Mouse (Mus musculus): ENCODE data around the gene Frmd5. TPM values are rescaled to one million over a fixed set of nuclear protein-coding genes. Genes with fewer than 3 reads are reported as not detected.
A peak's percentile ranks its signal among the peaks of the same experiment; 100 is the strongest.

Gene Frmd5
- polyA plus RNA-seq, 1 experiment from 2014 or later: 2.5 TPM

DNA sequence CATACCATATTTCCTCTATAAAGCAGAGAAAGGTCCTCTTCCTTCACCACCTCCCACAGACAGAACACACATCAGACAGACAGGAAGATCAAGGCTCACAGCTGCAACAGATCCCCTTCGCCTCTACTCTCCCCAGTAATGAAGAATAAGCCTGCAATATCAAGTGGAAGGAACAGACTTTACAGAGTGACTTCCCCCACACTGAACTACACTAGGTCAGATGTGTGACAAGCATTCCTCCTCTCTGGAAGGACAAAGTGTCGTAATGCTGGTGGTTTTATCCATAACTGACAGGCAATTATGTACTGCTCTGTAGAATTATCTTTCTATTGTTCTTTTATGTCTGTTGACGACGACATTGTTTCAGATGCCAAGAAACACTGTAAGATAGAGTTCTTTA lies 93.3 kb downstream of the Frmd5 start:
- 83% methylated on average over 4 of the region's 4 CpGs for WGBS
- Histone ChIP-seq H3K9me3 (no peaks in the 10 kb centered on the region), H3K4me2 (replicated peaks) (no peak overlapping the region), H3K27me3 (replicated peaks) (no peaks in the 10 kb centered on the region), H3K9ac (no peak overlapping the region), H3K4me3 (replicated peaks) (no peak overlapping the region), H3K27ac (no peak overlapping the region), H3K4me1 (replicated peaks) (peaks cover 4% of the 10 kb centered on the region; the same call in 1 of the 2 replicates), H3K36me3 (no peaks in the 10 kb centered on the region)
- ATAC-seq: no peak

DNA sequence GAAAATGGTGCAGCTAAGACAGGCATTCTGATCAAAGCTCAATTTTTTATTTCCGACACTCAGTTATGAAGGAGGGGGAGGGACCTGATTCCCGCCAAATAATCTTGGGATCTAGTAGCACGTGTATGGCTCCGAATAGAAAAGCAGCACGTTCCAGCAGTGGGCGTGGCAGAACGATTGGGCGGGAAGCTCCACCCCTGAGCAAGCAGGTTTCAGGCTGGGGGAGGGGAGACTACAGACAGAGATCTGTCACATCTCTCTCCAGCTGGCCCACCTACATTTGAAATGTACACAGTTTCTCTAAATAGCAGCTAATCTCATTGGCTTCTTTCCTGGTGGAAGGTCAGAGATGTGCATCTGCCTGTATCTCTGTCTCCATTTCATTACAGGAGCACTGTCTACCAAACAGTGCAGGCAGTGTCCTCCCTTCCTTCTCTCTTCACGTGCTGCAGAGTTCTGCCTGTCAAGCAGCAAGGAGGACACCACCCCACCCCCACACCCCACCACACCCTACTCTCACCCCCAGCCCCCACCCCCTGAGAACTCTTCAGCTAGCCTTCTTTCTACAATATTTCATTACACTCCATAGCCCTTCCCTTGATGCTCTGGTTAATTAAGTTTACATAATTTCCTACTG lies 95.0 kb downstream of the Frmd5 start:
- H3K36me3 ChIP-seq: no peaks in the 10 kb centered on the region
- H3K9ac ChIP-seq: no peak overlapping the region
- peaks cover 4% of the 10 kb centered on the region; the same call in 1 of the 2 replicates for H3K4me1 ChIP-seq (replicated peaks)
- H3K4me2 ChIP-seq (replicated peaks): peak overlapping the region; percentile 19; the same call in 1 of the 2 replicates
- H3K27ac ChIP-seq: no peak overlapping the region
- no peaks in the 10 kb centered on the region for H3K9me3 ChIP-seq
- WGBS: 11% methylated on average over 9 of the region's 9 CpGs
- H3K27me3 ChIP-seq (replicated peaks): no peaks in the 10 kb centered on the region
- no peak overlapping the region for H3K4me3 ChIP-seq (replicated peaks)
- peak; percentile 78 for ATAC-seq

DNA sequence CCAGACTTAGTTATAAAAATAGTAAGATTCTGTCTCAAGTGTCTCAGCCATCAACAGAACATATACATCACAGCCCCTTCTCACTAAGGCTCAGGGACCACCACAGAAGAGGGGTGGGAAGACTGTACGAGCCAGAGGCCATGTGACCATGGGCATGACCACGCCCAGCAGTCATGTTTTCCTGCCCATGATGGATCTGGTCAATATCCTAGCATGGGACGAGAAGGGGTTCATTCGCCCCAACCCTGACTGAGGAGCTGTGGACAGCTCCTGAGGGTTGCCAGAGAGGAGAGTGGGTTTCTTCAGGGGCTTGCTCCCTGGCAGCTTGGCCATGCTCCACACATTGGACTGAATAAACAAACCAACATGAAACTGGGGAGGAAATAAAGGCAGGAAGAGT lies 97.8 kb downstream of the Frmd5 start:
- Histone ChIP-seq H3K4me1 (replicated peaks) (peaks cover 4% of the 10 kb centered on the region; the same call in 1 of the 2 replicates), H3K4me3 (replicated peaks) (no peak overlapping the region), H3K27me3 (replicated peaks) (no peaks in the 10 kb centered on the region), H3K27ac (no peak overlapping the region), H3K36me3 (no peaks in the 10 kb centered on the region), H3K4me2 (replicated peaks) (no peak overlapping the region), H3K9me3 (no peaks in the 10 kb centered on the region), H3K9ac (no peak overlapping the region)
- 77% methylated on average over 4 of the region's 4 CpGs for WGBS
- no peak for ATAC-seq

DNA sequence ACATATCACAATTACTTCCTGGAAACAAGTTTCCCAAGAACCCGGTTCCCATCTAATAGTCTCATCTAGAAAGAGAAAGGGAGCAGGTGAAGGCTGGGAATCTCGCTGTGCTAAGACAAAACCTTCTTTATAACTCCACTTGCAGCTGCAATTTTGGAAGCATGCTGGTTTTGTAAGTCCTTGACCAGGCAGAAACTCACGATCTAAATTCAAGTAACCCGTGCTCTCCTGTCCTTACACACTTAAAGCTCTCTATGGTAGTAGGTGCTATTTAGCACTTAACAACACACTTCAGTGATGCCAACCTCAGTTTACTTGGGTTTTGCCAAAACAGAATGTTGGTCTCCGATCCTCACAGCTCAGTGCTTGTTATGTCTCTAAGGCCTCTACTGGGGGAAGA lies 99.4 kb downstream of the Frmd5 start:
- WGBS: 83% methylated on average over 5 of the region's 5 CpGs
- ATAC-seq: no peak
- no peak overlapping the region for H3K4me2 ChIP-seq (replicated peaks)
- no peak overlapping the region for H3K4me3 ChIP-seq (replicated peaks)
- H3K27ac ChIP-seq: no peak overlapping the region
- no peaks in the 10 kb centered on the region for H3K36me3 ChIP-seq
- no peak overlapping the region for H3K9ac ChIP-seq
- no peaks in the 10 kb centered on the region for H3K27me3 ChIP-seq (replicated peaks)
- H3K4me1 ChIP-seq (replicated peaks): peaks cover 4% of the 10 kb centered on the region; the same call in 1 of the 2 replicates
- H3K9me3 ChIP-seq: no peaks in the 10 kb centered on the region

DNA sequence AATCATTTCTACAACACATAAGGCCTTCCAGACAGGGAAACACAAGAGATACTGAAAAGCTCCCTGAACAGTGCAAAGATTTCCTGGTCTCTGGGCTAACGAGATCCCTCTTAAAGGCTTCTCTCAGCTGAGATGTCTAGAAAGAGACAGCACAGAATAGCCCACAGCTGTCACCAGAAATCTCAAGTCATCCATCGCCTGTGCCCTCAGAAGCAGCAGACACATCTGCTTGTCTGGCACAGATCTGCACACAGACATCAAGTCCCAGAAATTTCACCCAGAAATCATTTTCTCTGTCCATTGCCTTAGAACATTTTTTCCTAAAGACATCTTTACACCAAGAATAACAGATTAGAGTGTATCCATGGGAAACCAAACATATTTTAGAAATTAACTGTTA lies 101.1 kb downstream of the Frmd5 start:
- Histone ChIP-seq H3K27me3 (replicated peaks) (no peaks in the 10 kb centered on the region), H3K4me2 (replicated peaks) (no peak overlapping the region), H3K9me3 (no peaks in the 10 kb centered on the region), H3K4me3 (replicated peaks) (no peak overlapping the region), H3K9ac (no peak overlapping the region), H3K4me1 (replicated peaks) (no peaks in the 10 kb centered on the region), H3K27ac (no peak overlapping the region), H3K36me3 (no peaks in the 10 kb centered on the region)
- no peak for ATAC-seq
- WGBS: 60% methylated on average over 2 of the region's 2 CpGs

DNA sequence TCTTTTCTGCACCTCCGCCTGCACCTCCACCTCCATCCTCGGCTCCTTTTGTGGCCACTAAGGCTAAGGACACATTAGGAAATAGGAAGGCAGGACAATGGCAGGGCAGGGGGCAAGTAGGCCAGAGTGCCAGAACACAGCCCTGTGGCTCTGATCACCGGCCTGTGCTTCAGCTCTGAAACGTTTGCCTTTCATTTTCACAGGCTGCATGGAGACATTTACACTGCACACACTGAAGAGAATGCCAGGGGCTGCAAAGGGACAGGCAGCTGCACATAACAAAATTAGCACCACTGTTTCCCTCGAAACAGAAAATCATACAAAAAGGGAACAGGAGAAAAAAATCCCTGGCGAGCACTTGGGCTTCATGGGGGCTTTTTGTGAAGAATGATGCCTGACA lies 107.6 kb downstream of the Frmd5 start:
- H3K9ac ChIP-seq: no peak overlapping the region
- H3K27ac ChIP-seq: no peak overlapping the region
- ATAC-seq: no peak
- no peaks in the 10 kb centered on the region for H3K36me3 ChIP-seq
- H3K4me3 ChIP-seq (replicated peaks): no peak overlapping the region
- 56% methylated on average over 6 of the region's 6 CpGs for WGBS
- no peak overlapping the region for H3K4me2 ChIP-seq (replicated peaks)
- no peaks in the 10 kb centered on the region for H3K9me3 ChIP-seq
- H3K4me1 ChIP-seq (replicated peaks): no peaks in the 10 kb centered on the region
- no peaks in the 10 kb centered on the region for H3K27me3 ChIP-seq (replicated peaks)

DNA sequence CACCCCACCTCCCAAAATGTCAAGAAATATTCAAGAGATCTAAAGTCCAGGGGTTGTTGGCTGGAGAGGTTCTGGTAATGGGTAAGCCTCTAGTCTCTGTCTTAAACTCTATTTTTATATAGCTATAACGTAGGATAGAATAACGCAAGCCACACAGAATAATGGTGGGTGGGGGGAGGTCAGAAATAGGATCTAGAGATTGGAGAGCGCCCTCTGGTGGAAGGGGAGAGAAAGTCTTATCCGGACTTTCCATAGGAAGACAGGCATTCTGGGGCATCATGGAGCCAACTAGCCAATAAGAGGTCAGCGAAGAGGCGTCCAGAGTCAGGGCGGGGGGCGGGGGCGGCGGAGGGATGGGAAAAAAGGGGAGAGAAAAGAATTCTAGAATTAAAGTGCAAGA lies 111.5 kb downstream of the Frmd5 start:
- no peaks in the 10 kb centered on the region for H3K36me3 ChIP-seq
- H3K27ac ChIP-seq: no peak overlapping the region
- no peaks in the 10 kb centered on the region for H3K27me3 ChIP-seq (replicated peaks)
- no peaks in the 10 kb centered on the region for H3K4me1 ChIP-seq (replicated peaks)
- H3K9me3 ChIP-seq: no peaks in the 10 kb centered on the region
- no peak for ATAC-seq
- H3K9ac ChIP-seq: no peak overlapping the region
- no peak overlapping the region for H3K4me2 ChIP-seq (replicated peaks)
- WGBS: 80% methylated on average over 10 of the region's 10 CpGs
- no peak overlapping the region for H3K4me3 ChIP-seq (replicated peaks)

DNA sequence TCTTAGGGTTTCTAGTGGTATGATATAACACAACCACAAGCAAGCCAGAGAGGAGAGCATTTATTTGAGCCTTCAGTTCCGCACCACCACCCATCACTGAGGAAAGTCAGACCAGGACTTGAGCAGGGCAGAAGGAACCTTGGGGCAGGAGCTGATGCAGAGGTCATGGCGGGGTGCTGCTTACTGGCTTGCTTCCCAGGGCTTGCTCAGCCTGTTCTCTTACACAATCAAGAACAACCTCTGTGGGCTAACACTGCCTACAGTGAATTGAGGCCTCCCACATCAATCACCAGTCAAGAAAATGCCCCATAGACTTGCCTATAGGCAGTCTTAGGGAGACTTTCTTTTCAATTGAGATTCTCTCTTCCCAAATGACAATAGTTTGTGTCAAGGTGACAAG lies 118.8 kb downstream of the Frmd5 start:
- Histone ChIP-seq H3K36me3 (no peaks in the 10 kb centered on the region), H3K27ac (no peak overlapping the region), H3K4me1 (replicated peaks) (no peaks in the 10 kb centered on the region), H3K9me3 (no peaks in the 10 kb centered on the region), H3K4me3 (replicated peaks) (no peak overlapping the region), H3K4me2 (replicated peaks) (no peak overlapping the region), H3K9ac (no peak overlapping the region), H3K27me3 (replicated peaks) (no peaks in the 10 kb centered on the region)
- no peak for ATAC-seq
- WGBS: 86% methylated on average over 2 of the region's 2 CpGs

DNA sequence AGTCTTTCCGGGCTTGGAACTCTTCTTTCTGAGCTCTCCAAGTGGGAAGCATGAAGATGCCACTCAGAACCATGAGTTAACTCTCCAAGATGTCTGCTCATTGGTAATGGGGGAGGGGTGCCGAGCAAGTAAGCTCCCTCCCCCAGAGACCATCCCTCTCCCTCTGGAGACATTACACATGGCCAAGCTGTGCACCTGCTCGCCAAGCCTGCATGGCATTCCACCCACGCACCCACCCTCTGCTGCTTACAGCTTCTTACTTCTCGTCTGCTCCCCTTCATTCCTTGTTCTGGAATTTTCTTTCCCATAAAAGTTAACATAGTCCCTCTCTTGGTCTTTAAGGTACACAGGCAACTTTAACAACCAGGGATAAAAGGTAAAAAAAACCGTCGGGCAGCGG lies 123.3 kb downstream of the Frmd5 start:
- WGBS: 92% methylated on average over 8 of the region's 8 CpGs
- ATAC-seq: no peak
- no peaks in the 10 kb centered on the region for H3K9me3 ChIP-seq

DNA sequence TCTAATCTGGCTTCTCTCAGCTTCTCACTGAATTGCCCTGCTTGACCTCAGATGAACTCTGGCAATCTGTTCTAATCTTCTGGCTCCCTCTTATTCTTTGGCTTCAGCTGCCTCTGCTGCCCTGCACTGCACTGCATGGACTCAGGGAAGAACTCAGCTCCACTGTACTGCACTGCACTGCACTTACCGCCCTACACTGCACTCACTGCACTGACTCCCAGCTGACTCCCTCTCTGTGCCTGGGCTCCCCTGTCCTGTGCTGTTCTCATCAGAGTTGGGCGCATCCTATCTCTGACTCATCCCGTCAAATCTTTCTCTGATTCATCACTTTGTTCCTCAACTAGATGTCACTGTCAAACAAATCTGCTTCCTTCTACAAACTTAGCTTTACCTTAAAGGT lies 124.5 kb downstream of the Frmd5 start:
- Histone ChIP-seq H3K36me3 (no peaks in the 10 kb centered on the region), H3K9ac (no peak overlapping the region), H3K4me1 (replicated peaks) (no peaks in the 10 kb centered on the region), H3K27me3 (replicated peaks) (no peaks in the 10 kb centered on the region), H3K4me2 (replicated peaks) (no peak overlapping the region), H3K9me3 (no peaks in the 10 kb centered on the region), H3K4me3 (replicated peaks) (no peak overlapping the region), H3K27ac (no peak overlapping the region)
- no peak for ATAC-seq
- 90% methylated on average over 3 of the region's 3 CpGs for WGBS

More for the DNA sequence above, 123.3 kb downstream of the Frmd5 start:
- Histone ChIP-seq H3K36me3 (no peaks in the 10 kb centered on the region), H3K9ac (no peak overlapping the region), H3K27ac (no peak overlapping the region), H3K4me2 (replicated peaks) (no peak overlapping the region), H3K4me3 (replicated peaks) (no peak overlapping the region), H3K27me3 (replicated peaks) (no peaks in the 10 kb centered on the region), H3K4me1 (replicated peaks) (no peaks in the 10 kb centered on the region)

DNA sequence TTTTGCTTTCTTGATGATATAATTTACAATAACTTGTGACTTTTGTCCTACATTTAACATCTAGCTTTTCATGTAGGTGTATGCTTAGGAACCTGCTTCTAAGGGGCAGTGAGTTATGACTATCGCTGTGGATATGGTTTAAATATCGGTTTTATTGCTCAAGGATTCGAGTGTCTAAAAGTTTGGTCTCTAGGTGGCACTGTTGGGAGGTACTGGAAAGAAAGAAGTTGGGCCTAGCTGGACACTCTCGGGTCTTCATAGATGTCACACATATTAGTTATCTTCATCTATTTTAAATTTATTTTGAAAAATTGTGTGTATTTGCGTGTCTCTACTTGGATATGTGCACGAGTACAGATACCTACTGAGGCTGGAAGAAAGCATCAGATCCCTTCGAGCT lies 127.2 kb downstream of the Frmd5 start:
- H3K36me3 ChIP-seq: no peaks in the 10 kb centered on the region
- 77% methylated on average over 7 of the region's 7 CpGs for WGBS
- no peak overlapping the region for H3K4me3 ChIP-seq (replicated peaks)
- H3K4me2 ChIP-seq (replicated peaks): no peak overlapping the region
- H3K4me1 ChIP-seq (replicated peaks): no peaks in the 10 kb centered on the region
- H3K9ac ChIP-seq: no peak overlapping the region
- H3K9me3 ChIP-seq: no peaks in the 10 kb centered on the region
- H3K27ac ChIP-seq: no peak overlapping the region
- ATAC-seq: no peak
- H3K27me3 ChIP-seq (replicated peaks): no peaks in the 10 kb centered on the region

DNA sequence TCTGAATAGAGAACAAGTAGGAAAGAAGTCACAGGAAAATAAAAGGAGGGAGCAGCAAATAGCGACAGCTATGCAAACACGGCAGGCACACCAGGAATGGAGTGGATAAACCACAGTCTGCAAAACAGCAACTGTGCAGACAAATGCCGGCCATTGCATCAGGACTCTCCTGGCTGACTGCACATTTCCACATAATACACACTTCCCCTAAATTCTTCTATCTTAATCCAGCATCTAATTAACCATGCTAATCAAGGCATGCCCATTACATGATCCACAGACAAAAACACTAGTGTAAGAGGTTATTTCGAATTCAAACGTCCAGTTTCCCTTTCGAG lies 129.3 kb downstream of the Frmd5 start:
- Histone ChIP-seq H3K9me3 (no peaks in the 10 kb centered on the region), H3K4me3 (replicated peaks) (no peak overlapping the region), H3K36me3 (no peaks in the 10 kb centered on the region), H3K27me3 (replicated peaks) (no peaks in the 10 kb centered on the region), H3K4me1 (replicated peaks) (no peaks in the 10 kb centered on the region), H3K27ac (no peak overlapping the region), H3K4me2 (replicated peaks) (no peak overlapping the region), H3K9ac (no peak overlapping the region)
- WGBS: 66% methylated on average over 6 of the region's 6 CpGs
- ATAC-seq: no peak

DNA sequence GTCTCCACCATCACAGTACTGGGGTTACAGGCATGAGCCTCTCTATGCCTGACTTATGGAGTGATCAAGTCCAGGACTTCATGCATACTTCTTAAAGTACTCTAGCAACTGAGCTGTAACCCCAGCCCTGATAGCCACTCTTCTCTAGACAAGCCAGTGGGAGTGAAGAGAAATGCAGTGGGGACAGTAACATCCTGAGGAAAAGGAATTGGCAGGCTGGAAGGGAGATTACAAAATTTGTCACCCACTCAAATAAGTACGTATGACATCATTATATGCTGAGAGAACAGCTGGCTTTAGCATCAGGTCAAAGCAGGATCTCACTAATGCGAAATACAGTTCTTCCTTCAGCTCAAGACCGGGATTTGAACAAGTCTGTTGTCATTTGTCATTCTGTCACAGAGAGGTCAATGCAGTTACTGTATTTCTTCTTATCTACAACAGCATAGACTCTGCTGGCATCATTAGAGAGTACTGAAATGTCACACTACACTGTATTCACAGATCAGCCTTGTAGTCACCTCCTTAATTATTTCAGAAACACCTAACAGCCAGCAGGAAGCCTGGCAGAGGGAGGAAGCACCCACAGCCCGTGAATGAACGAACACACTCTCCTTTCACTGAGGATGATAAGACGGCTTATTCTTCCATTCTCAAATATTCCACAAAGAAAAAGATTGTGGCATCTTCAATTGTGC lies 129.8 kb downstream of the Frmd5 start:
- no peaks in the 10 kb centered on the region for H3K27me3 ChIP-seq (replicated peaks)
- H3K9ac ChIP-seq: no peak overlapping the region
- H3K4me3 ChIP-seq (replicated peaks): no peak overlapping the region
- no peak for ATAC-seq
- no peak overlapping the region for H3K4me2 ChIP-seq (replicated peaks)
- no peaks in the 10 kb centered on the region for H3K36me3 ChIP-seq
- no peak overlapping the region for H3K27ac ChIP-seq
- no peaks in the 10 kb centered on the region for H3K9me3 ChIP-seq
- H3K4me1 ChIP-seq (replicated peaks): no peaks in the 10 kb centered on the region
- WGBS: 62% methylated on average over 6 of the region's 6 CpGs

All from intestine, embryonic 15.5 days (tissue).